Mouse (Mus musculus): ENCODE measurements at regions not wholly inside any gene's neighbourhood (a gene's known extent, or its start where the extent isn't known, plus 50 kb on each side); places are given as distances from the start of the nearest gene placed in this dataset.

- Histone ChIP-seq H3K27ac (ENCODE audit: control insufficient read depth, insufficient read depth, low read depth, low read length) (no peak overlapping the region), H3K27me3 (ENCODE audit: control insufficient read depth, insufficient read depth, low read length) (no peaks in the 10 kb centered on the region), H3K4me1 (ENCODE audit: control insufficient read depth, insufficient read depth, low read length) (no peaks in the 10 kb centered on the region), H3K36me3 (ENCODE audit: control insufficient read depth, insufficient read depth, low read length) (no peaks in the 10 kb centered on the region), H3K4me3 (ENCODE audit: control insufficient read depth, low read depth, low read length) (no peak overlapping the region)
- TF ChIP-seq CTCF (IDR thresholded peaks at IDR 0.05; ENCODE audit: control insufficient read depth, insufficient read depth, insufficient replicate concordance, low read depth, low read length) (no peak), POLR2A (IDR thresholded peaks at IDR 0.05; ENCODE audit: control insufficient read depth, low read depth, low read length) (no peak)
Observed at GRCm38 (mm10) chr2:51219714-51220113, 70.8 kb upstream of the Rnd3 start.

DNA sequence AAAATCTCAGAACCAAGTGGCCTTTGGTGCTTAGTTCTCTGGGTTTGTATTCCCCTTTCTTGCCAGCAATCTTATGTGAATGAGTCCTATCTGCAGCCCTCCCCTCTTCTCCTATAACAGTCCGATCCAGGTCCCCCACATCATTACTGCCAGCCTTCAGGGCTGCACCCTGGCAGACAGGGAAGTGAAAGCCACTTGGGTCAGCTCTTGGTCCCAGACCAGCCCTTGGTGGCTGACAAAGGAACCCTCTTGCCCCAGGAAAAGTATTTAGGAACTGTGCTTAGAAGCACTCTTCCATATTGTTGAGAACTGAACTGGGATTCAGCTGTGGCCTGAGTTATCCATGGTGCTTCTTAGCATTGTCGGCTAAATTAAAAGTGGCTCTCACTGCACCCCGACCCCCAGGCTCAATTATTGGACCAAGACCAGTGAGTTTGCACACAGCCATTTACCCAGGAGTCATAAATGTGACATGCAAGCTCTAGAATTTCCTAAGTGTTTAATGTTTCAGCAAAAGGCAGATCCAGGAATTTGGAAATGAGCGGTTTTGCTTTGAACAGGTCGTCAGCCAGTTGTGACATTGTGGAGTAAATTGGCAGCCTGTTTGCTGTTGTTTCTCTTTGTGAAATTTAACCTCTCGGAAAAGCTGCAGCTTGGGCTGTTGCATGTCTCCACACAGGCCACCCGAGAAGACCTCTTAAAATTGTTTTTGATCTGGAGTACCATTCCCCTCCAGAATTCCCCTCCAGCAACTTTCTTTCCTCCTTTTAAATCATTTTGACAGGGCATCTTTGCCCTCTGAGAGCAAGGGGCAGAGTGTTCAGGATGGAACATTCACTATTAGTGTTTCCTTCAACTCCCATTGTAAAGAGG is 58.5 kb upstream of the Rnd3 start:
- H3K4me1 ChIP-seq (ENCODE audit: control insufficient read depth, insufficient read depth, low read length): no peaks in the 10 kb centered on the region
- H3K27me3 ChIP-seq (ENCODE audit: control insufficient read depth, insufficient read depth, low read length): no peaks in the 10 kb centered on the region
- TF ChIP-seq CTCF (IDR thresholded peaks at IDR 0.05; ENCODE audit: control insufficient read depth, insufficient read depth, insufficient replicate concordance, low read depth, low read length) (no peak), POLR2A (IDR thresholded peaks at IDR 0.05; ENCODE audit: control insufficient read depth, low read depth, low read length) (no peak)
- H3K36me3 ChIP-seq (ENCODE audit: control insufficient read depth, insufficient read depth, low read length): no peaks in the 10 kb centered on the region
- H3K27ac ChIP-seq (ENCODE audit: control insufficient read depth, insufficient read depth, low read depth, low read length): no peak overlapping the region
- no peak overlapping the region for H3K4me3 ChIP-seq (ENCODE audit: control insufficient read depth, low read depth, low read length)

GRCm38 (mm10) chr2:51206332-51206731 is 57.4 kb upstream of the Rnd3 start:
- Histone ChIP-seq H3K4me1 (ENCODE audit: control insufficient read depth, insufficient read depth, low read length) (no peaks in the 10 kb centered on the region), H3K36me3 (ENCODE audit: control insufficient read depth, insufficient read depth, low read length) (no peaks in the 10 kb centered on the region), H3K27me3 (ENCODE audit: control insufficient read depth, insufficient read depth, low read length) (no peaks in the 10 kb centered on the region), H3K27ac (ENCODE audit: control insufficient read depth, insufficient read depth, low read depth, low read length) (no peak overlapping the region), H3K4me3 (ENCODE audit: control insufficient read depth, low read depth, low read length) (no peak overlapping the region)
- TF ChIP-seq POLR2A (IDR thresholded peaks at IDR 0.05; ENCODE audit: control insufficient read depth, low read depth, low read length) (no peak), CTCF (IDR thresholded peaks at IDR 0.05; ENCODE audit: control insufficient read depth, insufficient read depth, insufficient replicate concordance, low read depth, low read length) (no peak)
